Mouse (Mus musculus) heart, embryonic 15.5 days (tissue): ENCODE data around the gene Klf1. TPM values are rescaled to one million over a fixed set of nuclear protein-coding genes. Genes with fewer than 3 reads are reported as not detected.
A peak's percentile ranks its signal among the peaks of the same experiment; 100 is the strongest.
"Not testable (repeated sequence)": the region's sequence is repeated elsewhere in the genome, so short reads cannot be mapped to it uniquely, and the experiment has no call there.

ENCODE experiments used
- ATAC-seq: fragments of 200-750 bp; cut with Nextera tagmentation; replicated peaks from 2 replicates; pipeline ENCODE4 v1.8.0; 2017; ENCODE audit warnings: low read depth, moderate TSS enrichment; ENCODE audit not compliant: insufficient number of reproducible peaks, insufficient read depth, low FRiP score
- H3K27ac ChIP-seq: fragments of 300-500 bp; sonication (generic); 2 replicates; pipeline ENCODE4 v1.5.1; 2015; ENCODE audit warnings: mild to moderate bottlenecking, inconsistent platforms
- H3K27me3 ChIP-seq: fragments of 300-500 bp; sonication (generic); 2 replicates; pipeline ENCODE4 v1.6.1; 2015; ENCODE audit warnings: inconsistent platforms
- H3K36me3 ChIP-seq: fragments of 300-500 bp; sonication (generic); 2 replicates; pipeline ENCODE4 v1.6.1; 2015; ENCODE audit warnings: mild to moderate bottlenecking, inconsistent platforms
- H3K4me1 ChIP-seq: fragments of 300-500 bp; sonication (generic); replicated peaks from 2 replicates; pipeline ENCODE4 v1.6.1; 2015; ENCODE audit warnings: inconsistent platforms
- H3K4me2 ChIP-seq: fragments of 300-500 bp; sonication (generic); 2 replicates; pipeline ENCODE4 v1.6.1; 2015; ENCODE audit warnings: inconsistent platforms, mild to moderate bottlenecking, moderate library complexity
- H3K4me3 ChIP-seq: fragments of 300-500 bp; sonication (generic); 2 replicates; pipeline ENCODE4 v1.5.1; 2015; ENCODE audit warnings: mild to moderate bottlenecking, inconsistent platforms
- H3K9ac ChIP-seq: fragments of 300-500 bp; sonication (generic); 2 replicates; pipeline ENCODE4 v1.6.1; 2015; ENCODE audit warnings: mild to moderate bottlenecking, inconsistent platforms
- H3K9me3 ChIP-seq: fragments of 300-500 bp; sonication (generic); replicated peaks from 2 replicates; pipeline ENCODE4 v1.6.1; 2016; ENCODE audit warnings: inconsistent platforms
- WGBS: fragments of 180-500 bp; shearing (Covaris S2); methylation state at CpG from one replicate; pipeline ENCODE4 v1.1.7; 2015; ENCODE audit warnings: mixed read lengths; 5-methylcytosine and 5-hydroxymethylcytosine counted together
- polyA plus RNA-seq: library from polyadenylated mRNA; unstranded; fragments of >200 nt; fragmentation: Nextera tagmentation; extraction: Ambion mirVana; gene quantifications from 2 replicates; pipeline ENCODE4 v1.2.1, GENCODE M21; 2015

Klf1 gene
- polyA plus RNA-seq, 1 experiment from 2014 or later = 1.1 TPM

DNA sequence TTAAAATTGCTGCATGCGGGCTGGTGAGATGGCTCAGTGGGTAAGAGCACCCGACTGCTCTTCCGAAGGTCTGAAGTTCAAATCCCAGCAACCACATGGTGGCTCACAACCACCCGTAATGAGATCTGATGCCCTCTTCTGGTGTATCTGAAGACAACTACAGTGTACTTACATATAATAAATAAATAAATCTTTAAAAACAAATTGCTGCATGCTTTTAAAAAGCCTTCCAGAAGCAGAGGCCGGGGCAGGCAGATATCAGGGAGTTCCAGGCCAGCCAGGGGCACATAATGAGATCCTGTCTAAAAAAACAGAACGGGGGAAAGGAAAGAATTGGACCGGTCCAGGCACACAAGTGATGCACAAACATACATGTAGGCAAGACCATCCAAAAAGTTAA is 6.3 kb downstream of the Klf1 start:
- not testable (repeated sequence) for ATAC-seq, H3K36me3 ChIP-seq, H3K9me3 ChIP-seq, H3K27ac ChIP-seq
- Histone ChIP-seq H3K27me3 (peaks cover 42% of the 10 kb centered on the region), H3K4me2 (peak overlapping the region; percentile 95), H3K4me1 (peaks cover 22% of the 10 kb centered on the region), H3K9ac (peak overlapping the region; percentile 37; the same call in 1 of the 2 replicates), H3K4me3 (peak overlapping the region; percentile 61)
- 29% methylated on average over 7 of the region's 7 CpGs for WGBS

DNA sequence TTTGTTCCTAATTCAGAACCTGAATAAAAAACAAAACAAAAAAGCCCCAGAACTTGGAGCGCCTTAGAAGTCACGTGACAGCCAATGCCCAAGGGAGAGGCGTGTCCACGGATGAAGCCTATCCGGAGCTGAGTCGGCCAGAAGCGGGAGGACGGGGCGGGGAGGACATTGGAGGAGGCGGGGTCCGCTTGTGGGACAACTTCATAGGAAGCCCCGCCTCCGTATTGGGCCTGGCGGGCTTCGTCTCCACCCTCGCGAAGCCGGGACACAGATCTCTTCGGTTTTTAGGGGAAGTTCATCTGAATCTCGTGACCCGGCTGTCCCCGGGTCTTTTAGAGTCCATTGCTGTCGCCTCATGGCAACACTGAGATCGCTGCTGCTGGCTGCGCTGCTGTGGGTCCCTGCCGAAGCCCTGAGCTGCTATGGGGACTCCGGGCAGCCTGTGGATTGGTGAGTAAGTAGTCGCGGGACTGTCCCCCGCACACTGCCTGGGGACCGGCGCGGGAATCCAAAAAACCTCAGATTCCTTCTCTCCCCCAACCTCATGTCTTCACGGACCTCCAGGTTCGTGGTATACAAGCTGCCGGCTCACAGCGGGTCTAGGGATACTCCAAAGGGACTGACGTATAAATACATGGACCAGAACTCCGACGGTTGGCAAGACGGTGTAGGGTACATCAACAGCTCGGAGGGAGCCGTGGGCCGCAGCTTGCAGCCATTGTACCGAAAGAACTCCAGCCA is 6.9 kb downstream of the Klf1 start, which contains the start of gene Dnase2a:
Gene Dnase2a (plus strand): TSS at position 140 of the 741 bp plus-strand sequence.
- peak within 1 kb of the TSS; percentile 95 for H3K4me2 ChIP-seq
- H3K9ac ChIP-seq = peak within 1 kb of the TSS; percentile 70
- H3K27me3 ChIP-seq = peaks cover 47% of the 10 kb centered on the region
- peak; percentile 93 for ATAC-seq
- H3K9me3 ChIP-seq = no peaks in the 10 kb centered on the region
- whole genome bisulfite sequencing = under 1% methylated on average over 45 of the region's 45 CpGs
- peak within 1 kb of the TSS; percentile 61 for H3K4me3 ChIP-seq
- no peaks in the 10 kb centered on the region for H3K36me3 ChIP-seq
- no peak within 1 kb of the TSS for H3K27ac ChIP-seq
- H3K4me1 ChIP-seq = peaks cover 22% of the 10 kb centered on the region

DNA sequence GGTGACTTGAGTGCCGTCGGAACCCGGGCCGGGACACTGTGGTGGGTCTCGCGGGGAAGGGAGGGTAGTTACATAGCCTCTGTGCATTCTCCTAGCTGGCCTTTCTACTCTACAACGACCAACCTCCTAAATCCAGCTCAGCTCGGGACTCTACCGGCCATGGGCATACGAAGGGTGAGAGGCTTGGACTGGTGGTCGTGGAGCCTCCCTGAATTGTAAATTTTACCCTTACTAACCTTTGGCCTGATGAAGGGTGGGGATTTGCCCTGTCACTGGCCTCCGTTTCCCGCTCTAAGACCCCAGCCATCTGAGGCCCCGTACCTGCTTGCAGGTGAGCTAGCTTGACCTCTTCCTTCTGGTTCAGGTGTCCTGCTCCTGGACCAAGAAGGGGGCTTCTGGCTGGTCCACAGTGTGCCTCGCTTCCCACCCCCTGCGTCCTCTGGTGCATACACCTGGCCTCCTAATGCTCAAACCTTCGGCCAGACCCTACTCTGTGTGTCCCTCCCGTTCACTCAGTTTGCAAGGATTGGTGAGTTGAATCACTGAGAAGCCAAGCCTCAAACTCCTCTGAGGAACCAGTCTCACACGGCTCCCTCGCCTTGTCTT is 7.5 kb downstream of the Klf1 start:
- H3K27ac ChIP-seq = no peak overlapping the region
- WGBS = 47% methylated on average over 20 of the region's 20 CpGs
- no peaks in the 10 kb centered on the region for H3K9me3 ChIP-seq
- H3K9ac ChIP-seq = peak overlapping the region; percentile 70
- no peaks in the 10 kb centered on the region for H3K36me3 ChIP-seq
- H3K27me3 ChIP-seq = peaks cover 52% of the 10 kb centered on the region
- no peak for ATAC-seq
- peak overlapping the region; percentile 61 for H3K4me3 ChIP-seq
- peak overlapping the region; percentile 95 for H3K4me2 ChIP-seq
- peaks cover 21% of the 10 kb centered on the region for H3K4me1 ChIP-seq

- H3K27me3 ChIP-seq = peaks cover 57% of the 10 kb centered on the region
Observed at GRCm38 (mm10) chr8:84909949-84910348, 8.2 kb downstream of the Klf1 start.

DNA sequence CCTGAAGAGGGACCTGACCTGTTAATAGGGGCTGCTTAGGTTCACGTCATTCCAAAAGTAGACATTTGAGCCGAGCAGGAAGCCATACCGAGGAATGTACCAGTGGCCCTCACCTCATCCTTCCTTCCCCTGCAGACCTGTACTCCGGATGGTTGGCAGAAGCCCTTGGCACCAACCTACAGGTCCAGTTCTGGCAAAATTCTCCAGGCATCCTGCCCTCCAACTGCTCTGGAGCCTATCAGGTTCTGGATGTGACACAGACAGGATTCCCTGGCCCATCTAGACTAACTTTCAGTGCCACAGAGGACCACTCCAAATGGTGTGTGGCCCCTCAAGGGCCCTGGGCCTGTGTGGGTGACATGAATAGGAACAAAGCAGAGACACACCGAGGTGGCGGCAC is 8.8 kb downstream of the Klf1 start:
- H3K36me3 ChIP-seq = no peaks in the 10 kb centered on the region
- H3K27me3 ChIP-seq = peaks cover 63% of the 10 kb centered on the region
- no peak overlapping the region for H3K4me3 ChIP-seq
- H3K4me2 ChIP-seq = no peak overlapping the region
- H3K4me1 ChIP-seq = peaks cover 21% of the 10 kb centered on the region
- no peaks in the 10 kb centered on the region for H3K9me3 ChIP-seq
- no peak for ATAC-seq
- WGBS = 83% methylated on average over 6 of the region's 6 CpGs
- H3K9ac ChIP-seq = no peak overlapping the region
- H3K27ac ChIP-seq = no peak overlapping the region

More at GRCm38 (mm10) chr8:84909949-84910348, 8.2 kb downstream of the Klf1 start:
- ATAC-seq = no peak
- Histone ChIP-seq H3K9me3 (no peaks in the 10 kb centered on the region), H3K36me3 (no peaks in the 10 kb centered on the region), H3K9ac (no peak overlapping the region), H3K4me1 (peaks cover 21% of the 10 kb centered on the region), H3K27ac (no peak overlapping the region), H3K4me2 (0 out of 2 replicates have a peak overlapping the region, but pooled peaks have one; percentile 95), H3K4me3 (no peak overlapping the region)
- WGBS = 78% methylated on average over 5 of the region's 5 CpGs

- peaks cover 75% of the 10 kb centered on the region for H3K27me3 ChIP-seq
- H3K4me2 ChIP-seq = no peak overlapping the region
- no peak overlapping the region for H3K9ac ChIP-seq
- H3K4me3 ChIP-seq = peak overlapping the region; percentile 49; the same call in 1 of the 2 replicates
- no peak for ATAC-seq
- no peak overlapping the region for H3K27ac ChIP-seq
- no peaks in the 10 kb centered on the region for H3K36me3 ChIP-seq
- 86% methylated on average over 9 of the region's 9 CpGs for WGBS
- H3K4me1 ChIP-seq = peaks cover 21% of the 10 kb centered on the region
- no peaks in the 10 kb centered on the region for H3K9me3 ChIP-seq
Observed at GRCm38 (mm10) chr8:84911854-84912253, 10.1 kb downstream of the Klf1 start.

DNA sequence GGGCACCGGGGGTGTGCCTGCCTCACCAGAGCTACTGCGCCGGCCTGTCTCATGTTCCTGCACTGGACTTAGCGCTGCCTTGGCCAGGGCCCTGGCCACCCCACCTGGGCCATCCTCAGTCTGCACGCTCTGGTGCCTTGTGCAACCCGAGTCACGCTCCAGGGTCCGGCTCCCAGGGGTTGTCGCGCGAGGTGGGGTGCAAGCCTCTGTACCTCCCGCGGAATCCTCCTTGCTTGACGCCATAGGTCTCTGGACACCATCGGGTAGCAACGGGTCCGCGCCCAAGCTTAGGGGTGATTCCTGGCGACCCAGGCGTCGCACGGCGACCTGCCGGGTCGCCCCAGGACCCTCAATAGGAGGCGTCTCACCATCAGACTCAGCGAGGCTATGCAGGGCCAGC is 10.7 kb downstream of the Klf1 start:
- Histone ChIP-seq H3K4me1 (peaks cover 21% of the 10 kb centered on the region), H3K4me2 (peak overlapping the region; percentile 89), H3K9ac (no peak overlapping the region), H3K9me3 (no peaks in the 10 kb centered on the region), H3K27ac (no peak overlapping the region), H3K27me3 (peaks cover 80% of the 10 kb centered on the region), H3K4me3 (peak overlapping the region; percentile 49), H3K36me3 (no peaks in the 10 kb centered on the region)
- 23% methylated on average over 27 of the region's 27 CpGs for WGBS
- no peak for ATAC-seq

GRCm38 (mm10) chr8:84912895-84913501 is 11.3 kb downstream of the Klf1 start:
- H3K9me3 ChIP-seq = no peaks in the 10 kb centered on the region
- WGBS = under 1% methylated on average over 55 of the region's 55 CpGs
- H3K4me2 ChIP-seq = peak overlapping the region; percentile 89
- no peak overlapping the region for H3K27ac ChIP-seq
- peak overlapping the region; percentile 49 for H3K4me3 ChIP-seq
- no peaks in the 10 kb centered on the region for H3K36me3 ChIP-seq
- peaks cover 24% of the 10 kb centered on the region for H3K4me1 ChIP-seq
- H3K9ac ChIP-seq = peak overlapping the region; percentile 27
- ATAC-seq = no peak
- peaks cover 86% of the 10 kb centered on the region for H3K27me3 ChIP-seq

- WGBS = 9% methylated on average over 9 of the region's 9 CpGs
- H3K4me1 ChIP-seq = peaks cover 24% of the 10 kb centered on the region
- no peaks in the 10 kb centered on the region for H3K36me3 ChIP-seq
- H3K4me2 ChIP-seq = peak overlapping the region; percentile 89
- H3K9me3 ChIP-seq = no peaks in the 10 kb centered on the region
- peaks cover 91% of the 10 kb centered on the region for H3K27me3 ChIP-seq
- peak overlapping the region; percentile 27 for H3K9ac ChIP-seq
- H3K4me3 ChIP-seq = peak overlapping the region; percentile 49
- no peak for ATAC-seq
- no peak overlapping the region for H3K27ac ChIP-seq
Observed at GRCm38 (mm10) chr8:84913502-84913900, 11.8 kb downstream of the Klf1 start.

- WGBS = 30% methylated on average over 4 of the region's 4 CpGs
- Histone ChIP-seq H3K9me3 (no peaks in the 10 kb centered on the region), H3K4me2 (peak overlapping the region; percentile 89), H3K4me1 (peaks cover 19% of the 10 kb centered on the region), H3K9ac (no peak overlapping the region), H3K36me3 (no peaks in the 10 kb centered on the region), H3K27ac (no peak overlapping the region), H3K4me3 (no peak overlapping the region), H3K27me3 (peaks cover 93% of the 10 kb centered on the region)
- no peak for ATAC-seq
Observed at GRCm38 (mm10) chr8:84913960-84914359, 12.2 kb downstream of the Klf1 start.

DNA sequence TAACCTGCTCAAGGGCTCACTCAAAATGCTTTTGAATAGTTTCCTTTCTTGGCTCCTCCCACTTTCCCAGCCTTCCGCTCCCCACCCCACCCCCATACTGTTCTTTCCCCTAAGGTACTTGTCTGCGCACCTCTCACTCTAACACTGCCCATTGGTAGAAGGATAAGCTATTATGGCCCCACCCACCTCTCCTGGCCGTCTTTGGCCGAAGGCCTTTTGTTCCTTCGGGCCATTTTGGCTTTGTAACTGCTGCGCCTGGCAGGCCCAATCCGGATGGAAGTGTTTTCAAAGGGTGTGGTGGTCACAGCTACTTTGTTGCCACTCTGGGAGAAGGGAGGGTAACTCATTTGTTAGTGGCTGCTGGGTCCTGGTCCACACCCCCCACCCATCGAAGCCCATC is 13.5 kb downstream of the Klf1 start:
- no peak overlapping the region for H3K27ac ChIP-seq
- no peaks in the 10 kb centered on the region for H3K36me3 ChIP-seq
- 82% methylated on average over 8 of the region's 8 CpGs for WGBS
- H3K9me3 ChIP-seq = no peaks in the 10 kb centered on the region
- H3K4me3 ChIP-seq = no peak overlapping the region
- H3K4me1 ChIP-seq = peaks cover 17% of the 10 kb centered on the region
- H3K4me2 ChIP-seq = no peak overlapping the region
- peaks cover 92% of the 10 kb centered on the region for H3K27me3 ChIP-seq
- ATAC-seq = no peak
- H3K9ac ChIP-seq = no peak overlapping the region
